Mouse (Mus musculus) megakaryocyte-erythroid progenitor cell, adult 5 weeks (primary cell): Measurements from ENCODE around the gene Trim56. TPM values are rescaled to one million over a fixed set of nuclear protein-coding genes. Genes with fewer than 3 reads are reported as not detected.

Experiments used
- polyA plus RNA-seq: library from polyadenylated mRNA; stranded (reverse); fragments of >175 nt; gene quantifications from 2 replicates; pipeline ENCODE4 v1.2.3, GENCODE M21; 2012

Gene Trim56
- 13.5 and 14.7 TPM in 2 replicates for polyA plus RNA-seq

DNA sequence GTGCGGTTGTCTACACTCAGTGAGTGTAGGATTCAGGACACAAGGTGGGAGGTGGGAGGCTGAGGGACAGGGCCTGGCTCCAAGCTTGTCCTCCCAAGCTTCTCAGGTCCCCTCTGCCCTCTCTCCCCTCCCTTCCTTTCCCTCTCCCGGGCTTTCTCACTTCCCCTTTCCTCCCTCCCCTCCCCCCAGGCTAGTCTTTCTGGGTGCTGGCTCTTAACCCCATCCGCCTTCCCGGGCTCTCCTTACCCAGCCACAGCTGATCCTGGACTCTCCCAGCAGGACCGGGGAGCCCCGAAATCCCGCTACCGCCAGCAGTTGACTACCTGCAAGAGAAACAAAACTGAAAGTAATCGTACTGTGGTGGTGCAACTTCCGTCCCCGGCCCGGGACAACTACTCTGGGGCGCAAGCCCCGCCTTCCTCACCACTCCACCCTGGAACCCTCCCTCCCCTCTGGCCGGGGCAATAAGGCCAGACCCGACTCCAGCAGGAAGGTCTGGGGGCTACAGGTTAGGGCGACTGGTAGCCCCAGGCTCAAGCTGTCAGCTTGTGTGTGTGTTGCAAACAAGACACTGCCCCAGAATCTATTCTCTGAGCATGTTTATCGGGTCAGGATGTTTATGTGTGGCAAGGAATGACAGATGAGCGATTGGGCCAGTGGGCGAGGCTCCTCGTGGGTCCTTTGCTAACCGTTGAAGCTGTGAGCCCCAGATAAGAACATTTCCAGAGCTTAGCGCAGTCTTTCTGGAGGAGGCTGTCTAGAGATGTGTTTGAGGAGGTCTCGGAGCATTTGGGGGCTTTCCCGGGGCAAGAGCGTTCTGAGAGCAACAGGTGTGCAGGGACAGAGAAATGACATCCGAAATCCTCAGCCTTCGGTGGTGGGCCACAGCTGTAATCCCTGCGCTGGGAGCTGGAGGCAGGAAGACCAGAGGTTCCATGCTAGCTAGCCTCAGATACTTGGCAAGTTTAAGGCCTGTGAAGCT is at the start of gene Trim56:
TSS of gene Trim56 (minus strand) at position 344 of the 982 bp plus-strand sequence.

DNA sequence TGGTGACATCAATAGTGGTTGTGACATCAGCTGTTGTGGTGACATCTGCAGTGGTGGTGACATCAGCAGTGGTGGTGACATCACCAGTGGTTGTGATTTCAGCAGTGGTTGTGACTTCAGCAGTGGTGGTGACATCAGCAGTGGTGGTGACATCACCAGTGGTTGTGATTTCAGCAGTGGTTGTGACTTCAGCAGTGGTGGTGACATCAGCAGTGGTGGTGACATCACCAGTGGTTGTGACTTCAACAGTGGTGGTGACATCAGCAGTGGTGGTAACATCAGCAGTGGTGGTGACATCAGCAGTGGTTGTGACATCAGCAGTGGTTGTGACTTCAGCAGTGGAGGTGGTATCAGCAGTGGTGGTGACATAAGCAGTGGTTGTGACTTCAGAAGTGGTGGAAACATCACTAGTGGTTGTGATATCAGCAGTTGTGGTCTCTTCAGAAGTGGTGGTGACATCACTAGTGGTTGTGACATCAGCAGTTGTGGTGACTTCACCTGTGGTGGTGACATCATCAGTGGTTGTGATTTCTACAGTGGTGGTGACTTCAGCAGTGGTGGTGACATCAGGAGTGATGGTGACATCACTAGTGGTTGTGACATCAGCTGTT is 33.4 kb upstream of the Trim56 start, which contains the start of gene Muc3:
TSS of gene Muc3 (minus strand) at position 51 of the 611 bp plus-strand sequence.

DNA sequence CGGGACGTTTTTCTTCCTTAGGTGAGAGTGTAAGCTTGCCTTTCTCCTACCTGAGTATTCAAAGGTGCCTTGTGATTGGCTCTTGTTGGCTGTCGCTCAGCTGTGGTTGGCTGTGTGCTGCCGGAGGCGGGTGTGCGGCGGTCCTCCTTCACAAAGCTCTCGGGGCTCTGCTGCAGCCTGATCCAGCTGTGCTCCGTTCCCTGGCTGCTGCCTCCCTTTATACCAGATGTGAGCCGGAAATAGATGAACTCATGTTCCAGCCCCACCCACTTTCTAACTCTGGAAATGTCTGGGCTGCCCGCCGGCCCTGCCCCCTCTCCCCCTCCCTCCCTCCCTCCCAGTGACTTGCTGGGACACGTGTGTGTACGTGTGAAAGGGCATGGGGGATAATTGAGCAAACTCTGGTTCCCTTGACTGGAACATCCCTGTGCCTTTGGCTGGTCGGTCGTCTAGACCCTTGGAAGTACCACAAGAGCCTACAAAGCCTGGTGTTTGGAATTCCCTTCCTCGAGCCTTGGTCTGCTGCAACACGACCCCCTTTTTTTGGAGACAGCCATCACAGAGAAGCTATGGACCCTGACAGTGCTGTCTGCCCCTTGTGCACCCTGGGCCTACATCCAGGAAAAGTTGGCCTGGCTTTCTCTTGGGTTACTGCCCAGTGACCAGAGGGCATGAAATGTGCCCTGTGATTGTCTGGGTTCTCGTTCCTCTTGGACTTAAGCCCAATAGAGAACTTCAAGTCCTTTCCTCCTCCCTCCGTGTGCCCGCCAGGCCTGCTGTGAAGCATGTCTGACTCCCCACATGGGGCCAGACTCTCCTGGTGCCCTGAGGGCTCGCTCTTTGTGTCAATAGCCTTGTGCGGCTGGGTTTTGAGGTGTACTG is 43.7 kb downstream of the Trim56 start, which contains the start of gene Serpine1:
TSS of gene Serpine1 (minus strand) at position 190 of the 882 bp plus-strand sequence.

Other genes with a start within 250 kb of the Trim56 start
- gene Col26a1, start 233.0 kb downstream of the Trim56 start, polyA plus RNA-seq: not detected in 2 replicates
- gene Ift22, start 208.1 kb downstream of the Trim56 start, polyA plus RNA-seq: 8.9 and 12.9 TPM in 2 replicates
- 533 and 693 TPM in 2 replicates for gene Fis1, start 162.9 kb downstream of the Trim56 start, polyA plus RNA-seq
- gene Cldn15, start 149.6 kb downstream of the Trim56 start, polyA plus RNA-seq: 33.9 and 56.2 TPM in 2 replicates
- 152 and 221 TPM in 2 replicates for gene Plod3, start 129.2 kb downstream of the Trim56 start, polyA plus RNA-seq
- gene Znhit1, start 128.2 kb downstream of the Trim56 start, polyA plus RNA-seq: 324 and 404 TPM in 2 replicates
- 1.00 and 1.6 TPM in 2 replicates for gene Vgf, start 89.8 kb downstream of the Trim56 start, polyA plus RNA-seq
- gene Ap1s1, start 70.1 kb downstream of the Trim56 start, polyA plus RNA-seq: 100 and 113 TPM in 2 replicates
- 0.35 and 0.64 TPM in 2 replicates for gene Serpine1, start 43.9 kb downstream of the Trim56 start, polyA plus RNA-seq
- gene Muc3, start 33.1 kb upstream of the Trim56 start, polyA plus RNA-seq: not detected in 2 replicates
- gene Muc3a, start 96.2 kb upstream of the Trim56 start, polyA plus RNA-seq: 0.18 and 0.41 TPM in 2 replicates
- gene Ache, start 171.3 kb upstream of the Trim56 start, polyA plus RNA-seq: 46.0 and 66.5 TPM in 2 replicates
- 33.9 and 57.2 TPM in 2 replicates for gene Ufsp1, start 178.4 kb upstream of the Trim56 start, polyA plus RNA-seq
- gene Srrt, start 191.5 kb upstream of the Trim56 start, polyA plus RNA-seq: 423 and 553 TPM in 2 replicates
- gene Trip6, start 198.2 kb upstream of the Trim56 start, polyA plus RNA-seq: 70.9 and 87.7 TPM in 2 replicates
- gene Slc12a9, start 217.4 kb upstream of the Trim56 start, polyA plus RNA-seq: 13.8 and 13.9 TPM in 2 replicates
- gene Ephb4, start 233.9 kb upstream of the Trim56 start, polyA plus RNA-seq: 0.11 and 0.28 TPM in 2 replicates